Mouse (Mus musculus): Measurements from ENCODE around the gene Cpt1b.

- TF ChIP-seq CTCF (IDR thresholded peaks at IDR 0.05; ENCODE audit: control insufficient read depth, insufficient read depth, low read length) (no peak), POLR2A (IDR thresholded peaks at IDR 0.05; ENCODE audit: borderline replicate concordance, control insufficient read depth, low read depth, low read length) (no peak)
Observed at GRCm38 (mm10) chr15:89431806-89432205, 6.1 kb upstream of the Cpt1b start.

Data from bone marrow, adult 2 months (tissue).